Mouse (Mus musculus): ENCODE data around the gene Plscr5. TPM values are rescaled to one million over a fixed set of nuclear protein-coding genes. Genes with fewer than 3 reads are reported as not detected.

The Plscr5 gene
- polyA plus RNA-seq, 1 experiment from 2014 or later, result 0.24 TPM

- no peak overlapping the region for H3K27ac ChIP-seq (replicated peaks)
- no peaks in the 10 kb centered on the region for H3K4me1 ChIP-seq
- H3K4me3 ChIP-seq, result no peak overlapping the region
- no peaks in the 10 kb centered on the region for H3K36me3 ChIP-seq
- no peak overlapping the region for H3K9ac ChIP-seq (replicated peaks)
- no peaks in the 10 kb centered on the region for H3K9me3 ChIP-seq
- H3K4me2 ChIP-seq (replicated peaks), result no peak overlapping the region
- 86% methylated on average over 2 of the region's 2 CpGs for WGBS
- ATAC-seq (replicated peaks), result no peak
- no peaks in the 10 kb centered on the region for H3K27me3 ChIP-seq
These were observed 37.1 kb downstream of the Plscr5 start for GRCm38 (mm10) chr9:92229833-92230205.

- Histone ChIP-seq H3K27ac (replicated peaks) (no peak overlapping the region), H3K4me3 (no peak overlapping the region), H3K4me1 (no peaks in the 10 kb centered on the region), H3K27me3 (no peaks in the 10 kb centered on the region), H3K9ac (replicated peaks) (no peak overlapping the region), H3K9me3 (no peaks in the 10 kb centered on the region), H3K4me2 (replicated peaks) (no peak overlapping the region), H3K36me3 (no peaks in the 10 kb centered on the region)
- no peak for ATAC-seq (replicated peaks)
- 87% methylated on average over 11 of the region's 11 CpGs for WGBS
These were observed 42.2 kb downstream of the Plscr5 start for GRCm38 (mm10) chr9:92234901-92235458.

GRCm38 (mm10) chr9:92248773-92249446 lies 56.2 kb downstream of the Plscr5 start:
- peaks cover 15% of the 10 kb centered on the region; the same call in 1 of the 2 replicates for H3K4me1 ChIP-seq
- no peak overlapping the region for H3K4me3 ChIP-seq
- H3K9ac ChIP-seq (replicated peaks), result no peak overlapping the region
- no peak overlapping the region for H3K27ac ChIP-seq (replicated peaks)
- no peaks in the 10 kb centered on the region for H3K36me3 ChIP-seq
- 85% methylated on average over 7 of the region's 7 CpGs for WGBS
- H3K9me3 ChIP-seq, result no peaks in the 10 kb centered on the region
- no peak overlapping the region for H3K4me2 ChIP-seq (replicated peaks)
- ATAC-seq (replicated peaks), result no peak
- H3K27me3 ChIP-seq, result no peaks in the 10 kb centered on the region

GRCm38 (mm10) chr9:92249447-92249852 lies 56.7 kb downstream of the Plscr5 start, which contains the start of gene Plscr1:
TSS of gene Plscr1 (plus strand) at chr9:92249750.
- no peaks in the 10 kb centered on the region for H3K27me3 ChIP-seq
- H3K4me2 ChIP-seq (replicated peaks), result peak within 1 kb of the TSS; percentile 84
- H3K9ac ChIP-seq (replicated peaks), result peak within 1 kb of the TSS; percentile 62
- H3K4me1 ChIP-seq, result peaks cover 15% of the 10 kb centered on the region; the same call in 1 of the 2 replicates
- no peak for ATAC-seq (replicated peaks)
- no peaks in the 10 kb centered on the region for H3K36me3 ChIP-seq
- H3K9me3 ChIP-seq, result no peaks in the 10 kb centered on the region
- H3K27ac ChIP-seq (replicated peaks), result peak within 1 kb of the TSS; percentile 55
- peak within 1 kb of the TSS; percentile 57 for H3K4me3 ChIP-seq
- WGBS, result 39% methylated on average over 7 of the region's 7 CpGs

DNA sequence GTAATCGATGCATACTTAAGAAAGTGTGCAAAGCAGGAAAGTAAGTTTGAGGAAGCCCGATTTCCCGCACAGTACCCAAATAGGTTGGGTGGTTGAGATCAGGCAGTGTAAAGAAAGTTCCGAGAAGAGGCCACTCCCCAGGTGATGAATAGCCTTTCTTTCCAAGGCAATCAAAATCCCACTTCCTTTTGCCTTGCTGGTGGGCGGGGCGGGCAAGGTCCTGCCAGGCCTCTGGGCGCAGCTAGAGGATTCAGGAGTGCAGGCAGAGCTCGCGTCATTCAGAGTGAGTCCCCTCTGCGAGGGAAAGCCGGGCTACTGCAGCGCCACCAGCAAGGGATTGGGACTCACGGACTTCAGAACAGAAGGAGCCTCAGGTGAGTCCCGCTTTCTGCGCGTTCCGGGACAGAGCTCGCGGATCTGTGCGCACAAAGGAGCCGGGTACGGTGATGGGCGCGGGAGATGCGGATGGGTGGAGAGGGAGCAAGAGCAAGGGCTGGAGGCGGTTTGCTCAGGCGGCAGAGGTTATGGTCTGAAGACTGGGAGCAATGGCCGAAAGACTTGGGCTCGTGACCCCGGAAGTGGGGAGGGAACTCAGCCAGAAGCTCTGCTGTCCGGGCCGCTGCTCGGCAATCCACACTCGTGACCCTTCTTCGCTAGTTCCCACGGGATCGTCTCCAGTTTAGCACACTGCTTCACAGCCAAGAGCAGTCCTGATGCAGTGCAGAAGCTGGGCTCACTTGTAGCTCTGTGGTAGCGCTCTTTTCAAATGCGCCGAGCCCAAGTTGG lies 57.4 kb downstream of the Plscr5 start:
- ATAC-seq (replicated peaks), result peak; percentile 96
- peaks cover 15% of the 10 kb centered on the region; the same call in 1 of the 2 replicates for H3K4me1 ChIP-seq
- H3K9ac ChIP-seq (replicated peaks), result peak overlapping the region; percentile 62
- H3K27ac ChIP-seq (replicated peaks), result peak overlapping the region; percentile 55
- WGBS, result under 1% methylated on average over 40 of the region's 40 CpGs
- H3K27me3 ChIP-seq, result no peaks in the 10 kb centered on the region
- H3K9me3 ChIP-seq, result no peaks in the 10 kb centered on the region
- no peaks in the 10 kb centered on the region for H3K36me3 ChIP-seq
- peak overlapping the region; percentile 57 for H3K4me3 ChIP-seq
- H3K4me2 ChIP-seq (replicated peaks), result peak overlapping the region; percentile 84

GRCm38 (mm10) chr9:92252718-92253117 lies 60.0 kb downstream of the Plscr5 start:
- no peak overlapping the region for H3K27ac ChIP-seq (replicated peaks)
- H3K4me3 ChIP-seq, result no peak overlapping the region
- WGBS, result 73% methylated on average over 5 of the region's 5 CpGs
- H3K36me3 ChIP-seq, result no peaks in the 10 kb centered on the region
- H3K4me1 ChIP-seq, result peaks cover 15% of the 10 kb centered on the region; the same call in 1 of the 2 replicates
- H3K9me3 ChIP-seq, result no peaks in the 10 kb centered on the region
- H3K4me2 ChIP-seq (replicated peaks), result no peak overlapping the region
- H3K27me3 ChIP-seq, result no peaks in the 10 kb centered on the region
- ATAC-seq (replicated peaks), result no peak
- no peak overlapping the region for H3K9ac ChIP-seq (replicated peaks)

GRCm38 (mm10) chr9:92253585-92254321 lies 61.0 kb downstream of the Plscr5 start:
- Histone ChIP-seq H3K4me1 (peaks cover 15% of the 10 kb centered on the region; the same call in 1 of the 2 replicates), H3K36me3 (no peaks in the 10 kb centered on the region), H3K4me3 (no peak overlapping the region), H3K9me3 (no peaks in the 10 kb centered on the region), H3K4me2 (replicated peaks) (no peak overlapping the region), H3K9ac (replicated peaks) (no peak overlapping the region), H3K27me3 (no peaks in the 10 kb centered on the region), H3K27ac (replicated peaks) (no peak overlapping the region)
- ATAC-seq (replicated peaks), result no peak
- WGBS, result 93% methylated on average over 10 of the region's 10 CpGs

Other genes starting within 250 kb of the Plscr5 start
- gene Plscr1, start 56.8 kb downstream of the Plscr5 start, polyA plus RNA-seq (2015; fragmentation: Nextera tagmentation; extraction: Ambion mirVana), result 5.7 and 6.8 TPM in 2 replicates
- gene Plscr2, start 82.7 kb downstream of the Plscr5 start, polyA plus RNA-seq (2015; fragmentation: Nextera tagmentation; extraction: Ambion mirVana), result 0.99 and 1.3 TPM in 2 replicates
- not detected in 2 replicates for gene 1700057G04Rik, start 116.4 kb downstream of the Plscr5 start, polyA plus RNA-seq (2015; fragmentation: Nextera tagmentation; extraction: Ambion mirVana)